ENCODE assay signal across 21 mouse cellular contexts in the genomic region with DNA sequence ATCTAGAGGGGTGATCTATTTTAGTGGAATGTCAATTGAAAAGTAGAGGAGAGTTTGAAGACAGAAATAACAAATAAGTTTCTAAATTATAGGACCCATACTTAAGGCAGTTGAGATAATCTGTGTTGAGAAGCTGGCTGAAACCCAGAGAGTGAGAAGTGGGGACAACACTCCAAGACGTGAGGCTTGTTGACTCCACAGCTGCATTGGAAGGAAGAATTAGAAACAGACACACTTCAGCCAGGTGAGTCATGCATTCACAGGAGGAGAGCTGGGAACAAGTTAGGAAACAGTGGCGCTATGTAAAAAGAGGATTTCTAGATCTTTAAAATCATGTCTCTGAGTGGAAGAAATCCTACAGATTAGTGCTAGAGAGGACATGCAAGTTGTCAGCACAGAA.
"Had no signal": no experiment of that assay in that cellular context is flagged by ENCODE, and none has a peak within 500 bp of the region (broad histone marks: within the 10 kb centered on the region; RNA-seq: fewer than 3 reads in every experiment).

No protein-coding gene starts in this region.

- H3K9me3 ChIP-seq: liver, embryonic 13.5 days; liver, embryonic 15.5 days; megakaryocyte, embryonic 14.5 days; midbrain, embryonic 12.5 days; neural tube, embryonic 13.5 days; neural tube, embryonic 15.5 days had no signal

- DNase-seq: liver; liver, embryonic 13.5 days; liver, postnatal 0 days; midbrain, embryonic 14.5 days; retina, postnatal 1 day; right cerebral cortex, adult 18-20 months; right cerebral cortex, postnatal 25 days; right cerebral cortex, postnatal 4 days; spleen, adult 18-20 months; thymus, adult 18-20 months; thymus, postnatal 14 days; thymus, postnatal 36 days had no signal

- H3K27ac ChIP-seq: liver, embryonic 13.5 days; liver, embryonic 15.5 days; macrophage; midbrain, embryonic 12.5 days; neural tube, embryonic 13.5 days; neural tube, embryonic 15.5 days had no signal

- H3K27me3 ChIP-seq: liver, embryonic 13.5 days; liver, embryonic 15.5 days; megakaryocyte, embryonic 14.5 days; midbrain, embryonic 12.5 days; neural tube, embryonic 13.5 days; neural tube, embryonic 15.5 days had no signal

- H3K4me1 ChIP-seq: liver, embryonic 13.5 days; liver, embryonic 15.5 days; midbrain, embryonic 12.5 days; neural tube, embryonic 13.5 days; neural tube, embryonic 15.5 days had no signal

- H3K4me3 ChIP-seq: liver, embryonic 13.5 days; liver, embryonic 15.5 days; megakaryocyte, embryonic 14.5 days; midbrain, embryonic 12.5 days; myocyte; neural tube, embryonic 13.5 days; neural tube, embryonic 15.5 days had no signal

- H3K9ac ChIP-seq: liver, embryonic 13.5 days; liver, embryonic 15.5 days; liver, postnatal 0 days; midbrain, embryonic 12.5 days; neural tube, embryonic 13.5 days; neural tube, embryonic 15.5 days had no signal

- H3K4me2 ChIP-seq: liver, embryonic 11.5 days; liver, embryonic 13.5 days; liver, embryonic 15.5 days; midbrain, embryonic 12.5 days; neural tube, embryonic 13.5 days; neural tube, embryonic 15.5 days had no signal

- ATAC-seq: liver, postnatal 0 days; midbrain, embryonic 16.5 days had no signal
